Mouse (Mus musculus) neural tube, embryonic 11.5 days (tissue): Measurements from ENCODE around the gene Il6st. TPM values are rescaled to one million over a fixed set of nuclear protein-coding genes. Genes with fewer than 3 reads are reported as not detected.

Source experiments
- ATAC-seq: fragments of 200-750 bp; cut with Nextera tagmentation; 2 replicates; pipeline ENCODE4 v1.8.0; 2017; ENCODE audit warnings: moderate number of reproducible peaks, mild to moderate bottlenecking, moderate TSS enrichment, moderate library complexity; ENCODE audit not compliant: insufficient read depth, low FRiP score, low TSS enrichment
- DNase-seq: peaks from one replicate; pipeline ENCODE4 v3.0.0-alpha.2; 2015; ENCODE audit warnings: low spot score
- H3K27ac ChIP-seq: fragments of 300-500 bp; sonication (generic); 2 replicates; pipeline ENCODE4 v1.5.1; 2014; ENCODE audit warnings: low read depth, mild to moderate bottlenecking, low read length
- H3K27me3 ChIP-seq: fragments of 300-500 bp; sonication (generic); 2 replicates; pipeline ENCODE4 v1.6.1; 2014; ENCODE audit warnings: mild to moderate bottlenecking, low read length, mixed read lengths; ENCODE audit not compliant: control insufficient read depth, insufficient read depth
- H3K36me3 ChIP-seq: fragments of 300-500 bp; sonication (generic); 2 replicates; pipeline ENCODE4 v1.6.1; 2014; ENCODE audit warnings: mild to moderate bottlenecking, low read length, moderate library complexity, mixed read lengths; ENCODE audit not compliant: control insufficient read depth, insufficient read depth
- H3K4me1 ChIP-seq: fragments of 300-500 bp; sonication (generic); 2 replicates; pipeline ENCODE4 v1.6.1; 2014; ENCODE audit warnings: low read length, mixed read lengths; ENCODE audit not compliant: control insufficient read depth, insufficient read depth
- H3K4me2 ChIP-seq: fragments of 300-500 bp; sonication (generic); 2 replicates; pipeline ENCODE4 v1.6.1; 2014; ENCODE audit warnings: low read depth, mild to moderate bottlenecking, moderate library complexity
- H3K4me3 ChIP-seq: fragments of 300-500 bp; sonication (generic); 2 replicates; pipeline ENCODE4 v1.5.1; 2014; ENCODE audit warnings: low read depth, low read length
- H3K9ac ChIP-seq: fragments of 300-500 bp; sonication (generic); 2 replicates; pipeline ENCODE4 v1.6.1; 2014; ENCODE audit warnings: mild to moderate bottlenecking, low read length
- H3K9me3 ChIP-seq: fragments of 300-500 bp; sonication (generic); 2 replicates; pipeline ENCODE4 v1.6.1; 2016; ENCODE audit warnings: low read length; ENCODE audit not compliant: control insufficient read depth
- WGBS: fragments of 180-500 bp; shearing (Covaris S2); extraction: QIAGEN DNeasy Blood & Tissue Kit; methylation state at CpG from one replicate; pipeline ENCODE4 v1.1.7; 2014; 5-methylcytosine and 5-hydroxymethylcytosine counted together
- polyA plus RNA-seq: library from polyadenylated mRNA; unstranded; fragments of >200 nt; fragmentation: Nextera tagmentation; extraction: Ambion mirVana; gene quantifications from 2 replicates; pipeline ENCODE4 v1.2.1, GENCODE M21; 2014

The Il6st gene
- polyA plus RNA-seq, 1 experiment from 2014 or later, result 33.1 TPM

DNA sequence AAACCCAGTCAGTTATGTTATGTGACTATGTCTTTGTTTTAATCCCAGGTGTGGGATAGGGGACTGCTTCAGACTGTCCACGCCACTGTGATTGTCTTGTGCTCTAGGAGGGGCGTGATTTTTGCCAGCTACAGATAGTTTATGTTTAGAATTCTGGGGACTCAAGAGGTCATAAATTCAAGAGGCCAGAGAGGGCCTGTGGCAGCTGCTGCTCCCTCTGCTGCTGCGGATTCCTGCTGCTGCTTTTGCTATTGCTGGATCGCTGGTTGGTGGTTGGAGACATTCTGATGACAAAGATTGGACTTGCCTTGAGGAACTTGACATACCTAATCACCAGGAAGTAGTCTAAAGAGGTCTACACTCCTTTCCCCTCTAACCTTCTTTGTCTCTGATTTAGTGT, 72.7 kb downstream of the Il6st start:
- ATAC-seq (no peak), DNase-seq (no peak)
- 60% methylated on average over 4 of the region's 4 CpGs for WGBS
- Histone ChIP-seq H3K9ac (no peak overlapping the region), H3K27ac (no peak overlapping the region), H3K36me3 (no peaks in the 10 kb centered on the region), H3K4me1 (no peaks in the 10 kb centered on the region), H3K4me2 (no peak overlapping the region), H3K4me3 (no peak overlapping the region), H3K9me3 (no peaks in the 10 kb centered on the region), H3K27me3 (no peaks in the 10 kb centered on the region)

DNA sequence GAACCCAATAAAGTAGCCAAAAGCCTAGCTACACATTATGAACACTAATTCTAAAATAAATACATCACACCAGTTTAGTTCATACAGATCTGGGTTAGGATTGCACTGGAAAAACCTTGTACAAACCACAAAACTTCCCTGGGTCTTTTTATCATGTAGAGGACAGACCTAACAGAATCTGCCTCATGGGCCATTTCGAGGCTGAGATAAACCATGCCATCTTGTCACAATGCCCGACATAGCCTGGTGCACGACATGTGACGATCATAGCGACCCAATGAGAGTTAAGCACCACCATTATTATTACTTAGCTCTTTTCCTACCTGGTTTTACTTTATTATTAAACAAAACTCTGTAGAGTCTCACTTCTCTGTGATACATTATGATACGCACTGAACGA, 73.2 kb downstream of the Il6st start:
- Histone ChIP-seq H3K4me3 (no peak overlapping the region), H3K27ac (no peak overlapping the region), H3K9ac (no peak overlapping the region), H3K36me3 (no peaks in the 10 kb centered on the region), H3K4me1 (no peaks in the 10 kb centered on the region), H3K4me2 (no peak overlapping the region), H3K9me3 (no peaks in the 10 kb centered on the region), H3K27me3 (no peaks in the 10 kb centered on the region)
- no peak for ATAC-seq
- 95% methylated on average over 7 of the region's 7 CpGs for WGBS
- no peak for DNase-seq

- ATAC-seq, result no peak
- H3K9me3 ChIP-seq, result no peaks in the 10 kb centered on the region
- H3K27me3 ChIP-seq, result no peaks in the 10 kb centered on the region
- H3K27ac ChIP-seq, result no peak overlapping the region
- no peak overlapping the region for H3K9ac ChIP-seq
- whole genome bisulfite sequencing, result 57% methylated on average over 3 of the region's 3 CpGs
- H3K4me3 ChIP-seq, result no peak overlapping the region
- no peaks in the 10 kb centered on the region for H3K4me1 ChIP-seq
- DNase-seq, result no peak
- H3K4me2 ChIP-seq, result no peak overlapping the region
- H3K36me3 ChIP-seq, result no peaks in the 10 kb centered on the region
These were observed 76.7 kb downstream of the Il6st start for GRCm38 (mm10) chr13:112540616-112541015.

- DNase-seq, result no peak
- Histone ChIP-seq H3K9me3 (no peaks in the 10 kb centered on the region), H3K4me2 (no peak overlapping the region), H3K27ac (no peak overlapping the region), H3K36me3 (no peaks in the 10 kb centered on the region), H3K4me3 (no peak overlapping the region), H3K9ac (no peak overlapping the region), H3K4me1 (no peaks in the 10 kb centered on the region), H3K27me3 (no peaks in the 10 kb centered on the region)
- 76% methylated on average over 10 of the region's 10 CpGs for WGBS
- ATAC-seq, result no peak
These were observed 77.5 kb downstream of the Il6st start for GRCm38 (mm10) chr13:112541223-112541975.

GRCm38 (mm10) chr13:112551641-112552548, 88.0 kb downstream of the Il6st start:
- Histone ChIP-seq H3K4me1 (no peaks in the 10 kb centered on the region), H3K4me2 (no peak overlapping the region), H3K27ac (no peak overlapping the region), H3K36me3 (no peaks in the 10 kb centered on the region), H3K9ac (no peak overlapping the region), H3K9me3 (no peaks in the 10 kb centered on the region), H3K27me3 (no peaks in the 10 kb centered on the region), H3K4me3 (no peak overlapping the region)
- ATAC-seq (no peak), DNase-seq (no peak)
- 82% methylated on average over 7 of the region's 7 CpGs for WGBS

GRCm38 (mm10) chr13:112553304-112553703, 89.4 kb downstream of the Il6st start:
- DNase-seq, result no peak
- Histone ChIP-seq H3K27ac (no peak overlapping the region), H3K36me3 (no peaks in the 10 kb centered on the region), H3K9ac (no peak overlapping the region), H3K27me3 (no peaks in the 10 kb centered on the region), H3K4me3 (no peak overlapping the region), H3K9me3 (no peaks in the 10 kb centered on the region), H3K4me1 (no peaks in the 10 kb centered on the region), H3K4me2 (no peak overlapping the region)
- WGBS, result 91% methylated on average over 5 of the region's 5 CpGs
- no peak for ATAC-seq

DNA sequence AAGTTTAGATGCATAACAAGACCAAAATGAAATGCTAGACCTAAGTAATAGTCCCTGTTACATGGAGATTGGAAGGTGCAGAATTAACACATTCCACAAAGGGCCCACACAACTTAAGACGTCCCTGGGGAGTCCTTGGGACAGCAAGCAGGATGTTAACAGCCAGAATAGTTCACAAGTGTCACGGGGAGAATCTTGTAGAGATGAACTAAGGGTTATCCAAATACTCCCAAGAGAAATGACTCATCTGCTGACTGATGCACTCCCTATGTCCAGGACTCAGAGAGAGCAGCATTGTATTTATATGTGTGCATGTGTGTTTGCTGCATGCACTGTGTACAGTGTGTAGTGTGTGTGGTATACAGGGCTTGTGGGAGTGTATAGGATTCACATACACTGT, 92.6 kb downstream of the Il6st start:
- Histone ChIP-seq H3K27me3 (no peaks in the 10 kb centered on the region), H3K9me3 (no peaks in the 10 kb centered on the region), H3K4me1 (no peaks in the 10 kb centered on the region), H3K4me3 (no peak overlapping the region), H3K27ac (no peak overlapping the region), H3K36me3 (no peaks in the 10 kb centered on the region), H3K4me2 (no peak overlapping the region), H3K9ac (no peak overlapping the region)
- ATAC-seq (no peak), DNase-seq (no peak)
- 63% methylated on average over 2 of the region's 2 CpGs for WGBS
